Mouse (Mus musculus) hindbrain, embryonic 14.5 days (tissue): ENCODE results near the gene 1700023F06Rik. TPM values are rescaled to one million over a fixed set of nuclear protein-coding genes. Genes with fewer than 3 reads are reported as not detected.

Experiments used
- ATAC-seq: fragments of 200-750 bp; cut with Nextera tagmentation; 2 replicates; pipeline ENCODE4 v1.8.0; 2017; ENCODE audit warnings: moderate number of reproducible peaks, mild to moderate bottlenecking, moderate TSS enrichment, moderate library complexity; ENCODE audit not compliant: low FRiP score
- DNase-seq: peaks from one replicate; pipeline ENCODE4 v3.0.0-alpha.2; 2015; ENCODE audit warnings: low spot score
- H3K27ac ChIP-seq: fragments of 300-500 bp; sonication (generic); 2 replicates; pipeline ENCODE4 v1.5.1; 2014; ENCODE audit warnings: mild to moderate bottlenecking, moderate library complexity
- H3K27me3 ChIP-seq: fragments of 300-500 bp; sonication (generic); 2 replicates; pipeline ENCODE4 v1.6.1; 2014; ENCODE audit warnings: mild to moderate bottlenecking, low read length, mixed read lengths; ENCODE audit not compliant: control insufficient read depth, insufficient read depth
- H3K36me3 ChIP-seq: fragments of 300-500 bp; sonication (generic); replicated peaks from 2 replicates; pipeline ENCODE4 v1.6.1; 2014; ENCODE audit not compliant: control insufficient read depth, insufficient read depth
- H3K4me1 ChIP-seq: fragments of 300-500 bp; sonication (generic); replicated peaks from 2 replicates; pipeline ENCODE4 v1.6.1; 2014; ENCODE audit warnings: antibody characterized with exemption, low read length, mixed read lengths; ENCODE audit not compliant: control insufficient read depth, insufficient read depth
- H3K4me2 ChIP-seq: fragments of 300-500 bp; sonication (generic); replicated peaks from 2 replicates; pipeline ENCODE4 v1.6.1; 2014; ENCODE audit warnings: mild to moderate bottlenecking, moderate library complexity
- H3K4me3 ChIP-seq: fragments of 300-500 bp; sonication (generic); replicated peaks from 2 replicates; pipeline ENCODE4 v1.5.1; 2014; ENCODE audit warnings: mild to moderate bottlenecking, low read length
- H3K9ac ChIP-seq: fragments of 300-500 bp; sonication (generic); 2 replicates; pipeline ENCODE4 v1.6.1; 2014
- H3K9me3 ChIP-seq: fragments of 300-500 bp; sonication (generic); 2 replicates; pipeline ENCODE4 v1.6.1; 2016; ENCODE audit warnings: low read length; ENCODE audit not compliant: control insufficient read depth
- WGBS: fragments of 180-500 bp; shearing (Covaris S2); extraction: QIAGEN DNeasy Blood & Tissue Kit; methylation state at CpG from one replicate; pipeline ENCODE4 v1.1.7; 2014; 5-methylcytosine and 5-hydroxymethylcytosine counted together
- polyA plus RNA-seq: library from polyadenylated mRNA; unstranded; fragments of >200 nt; fragmentation: Nextera tagmentation; extraction: Ambion mirVana; gene quantifications from 2 replicates; pipeline ENCODE4 v1.2.1, GENCODE M21; 2014

1700023F06Rik gene
- polyA plus RNA-seq, 1 experiment from 2014 or later, result 1.9 TPM

GRCm38 (mm10) chr11:103164391-103164790, 44.0 kb downstream of the 1700023F06Rik start:
- Histone ChIP-seq H3K4me2 (no peak overlapping the region), H3K4me1 (0 out of 2 replicates have a peak, but pooled peaks cover 4% of the 10 kb centered on the region), H3K27me3 (peaks cover under 1% of the 10 kb centered on the region; the same call in 1 of the 2 replicates), H3K36me3 (no peaks in the 10 kb centered on the region), H3K27ac (no peak overlapping the region), H3K4me3 (no peak overlapping the region), H3K9ac (no peak overlapping the region), H3K9me3 (no peaks in the 10 kb centered on the region)
- ATAC-seq (no peak), DNase-seq (no peak)
- 39% methylated on average over 10 of the region's 10 CpGs for WGBS

DNA sequence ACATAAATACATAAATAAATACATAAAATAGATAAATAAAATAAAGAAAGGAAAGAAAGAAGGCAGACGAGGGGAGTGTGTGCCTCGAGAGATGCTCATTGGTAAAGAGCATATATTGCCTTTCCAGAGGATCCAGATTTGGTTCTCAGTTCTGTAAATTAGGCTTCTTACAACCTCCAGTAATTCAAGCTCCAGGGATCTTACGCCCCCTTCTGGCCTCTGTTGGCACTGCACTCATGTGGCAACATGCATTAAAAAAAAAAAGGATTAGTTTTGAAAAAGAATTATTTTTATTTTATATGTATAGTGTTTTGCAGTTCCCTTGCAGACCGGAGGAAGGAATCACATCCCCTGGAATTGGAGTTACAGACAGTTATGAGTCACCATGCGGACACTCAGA, 46.2 kb downstream of the 1700023F06Rik start:
- H3K9ac ChIP-seq, result no peak overlapping the region
- ATAC-seq (no peak), DNase-seq (no peak)
- H3K36me3 ChIP-seq, result no peaks in the 10 kb centered on the region
- H3K9me3 ChIP-seq, result no peaks in the 10 kb centered on the region
- H3K27ac ChIP-seq, result no peak overlapping the region
- H3K27me3 ChIP-seq, result no peaks in the 10 kb centered on the region
- H3K4me1 ChIP-seq, result no peaks in the 10 kb centered on the region; the same call in 1 of the 2 replicates
- no peak overlapping the region for H3K4me3 ChIP-seq
- H3K4me2 ChIP-seq, result no peak overlapping the region
- WGBS, result 93% methylated on average over 5 of the region's 5 CpGs

DNA sequence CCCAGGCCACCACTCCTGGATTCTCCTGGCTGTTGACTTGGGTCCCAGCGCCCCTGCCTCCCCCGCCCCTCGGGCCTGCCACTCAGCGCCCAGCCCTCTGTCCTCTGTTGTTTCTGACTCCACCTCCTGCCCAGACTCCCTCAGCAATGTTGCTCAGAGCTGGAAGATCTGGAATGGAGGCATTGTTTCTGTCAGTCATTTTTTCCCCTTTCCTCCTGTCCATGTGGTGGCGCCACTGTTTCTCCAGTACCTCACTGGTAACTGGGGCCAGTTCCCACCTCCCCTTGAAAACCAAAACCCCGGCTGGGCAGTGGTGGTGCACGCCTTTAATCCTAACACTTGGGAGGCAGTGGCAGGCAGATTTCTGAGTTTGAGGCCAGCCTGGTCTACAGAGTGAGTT, 46.9 kb downstream of the 1700023F06Rik start:
- WGBS, result 77% methylated on average over 7 of the region's 7 CpGs
- no peaks in the 10 kb centered on the region for H3K27me3 ChIP-seq

GRCm38 (mm10) chr11:103160738-103161137, 47.6 kb downstream of the 1700023F06Rik start:
- Histone ChIP-seq H3K4me3 (no peak overlapping the region), H3K9ac (no peak overlapping the region), H3K36me3 (no peaks in the 10 kb centered on the region), H3K27me3 (no peaks in the 10 kb centered on the region), H3K27ac (no peak overlapping the region), H3K4me2 (no peak overlapping the region), H3K9me3 (no peaks in the 10 kb centered on the region), H3K4me1 (no peaks in the 10 kb centered on the region; the same call in 1 of the 2 replicates)
- DNase-seq, result no peak
- no peak for ATAC-seq
- WGBS, result 90% methylated on average over 11 of the region's 11 CpGs

More for the DNA sequence above, 46.9 kb downstream of the 1700023F06Rik start:
- ATAC-seq (no peak), DNase-seq (no peak)
- no peak overlapping the region for H3K27ac ChIP-seq
- no peak overlapping the region for H3K4me2 ChIP-seq
- no peaks in the 10 kb centered on the region for H3K36me3 ChIP-seq
- H3K4me3 ChIP-seq, result no peak overlapping the region
- no peaks in the 10 kb centered on the region for H3K9me3 ChIP-seq
- H3K4me1 ChIP-seq, result no peaks in the 10 kb centered on the region; the same call in 1 of the 2 replicates
- H3K9ac ChIP-seq, result no peak overlapping the region

- no peaks in the 10 kb centered on the region for H3K9me3 ChIP-seq
- peak overlapping the region; percentile 45 for H3K4me2 ChIP-seq
- no peaks in the 10 kb centered on the region; the same call in 1 of the 2 replicates for H3K4me1 ChIP-seq
- H3K36me3 ChIP-seq, result no peaks in the 10 kb centered on the region
- WGBS, result 1% methylated on average over 25 of the region's 25 CpGs
- ATAC-seq (peak; percentile 89), DNase-seq (peak; percentile 86)
- H3K27ac ChIP-seq, result no peak overlapping the region
- H3K9ac ChIP-seq, result 0 out of 2 replicates have a peak overlapping the region, but pooled peaks have one; percentile 28
- H3K27me3 ChIP-seq, result no peaks in the 10 kb centered on the region
- peak overlapping the region; percentile 8; the same call in 1 of the 2 replicates for H3K4me3 ChIP-seq
These were observed 49.5 kb downstream of the 1700023F06Rik start for GRCm38 (mm10) chr11:103158621-103159478.

DNA sequence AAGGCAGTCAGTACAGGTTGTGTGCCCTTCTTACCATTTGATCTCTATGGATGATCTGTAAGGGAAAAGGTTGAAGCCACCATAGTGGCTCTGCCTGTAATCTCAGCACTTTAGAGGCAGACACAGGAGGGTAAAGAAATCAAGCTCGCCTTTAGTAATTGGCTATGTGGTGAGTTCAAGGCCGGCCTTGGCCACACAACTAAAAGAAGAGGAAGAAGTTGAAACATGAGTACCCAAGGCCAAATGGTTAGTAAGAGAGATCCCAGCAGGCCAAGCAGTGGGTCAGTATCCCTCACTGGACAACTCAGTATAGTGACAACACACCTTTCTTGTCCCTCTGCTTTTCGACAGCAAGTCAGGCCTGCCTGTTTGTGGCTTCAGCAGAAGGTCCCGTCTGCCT, 58.6 kb downstream of the 1700023F06Rik start:
- WGBS, result 98% methylated on average over 4 of the region's 4 CpGs
- H3K4me1 ChIP-seq, result 0 out of 2 replicates have a peak, but pooled peaks cover 1% of the 10 kb centered on the region
- H3K4me2 ChIP-seq, result no peak overlapping the region
- H3K27me3 ChIP-seq, result no peaks in the 10 kb centered on the region
- DNase-seq, result no peak
- no peak overlapping the region for H3K27ac ChIP-seq
- no peaks in the 10 kb centered on the region for H3K9me3 ChIP-seq
- no peak overlapping the region for H3K4me3 ChIP-seq
- no peak overlapping the region for H3K9ac ChIP-seq
- no peaks in the 10 kb centered on the region for H3K36me3 ChIP-seq
- ATAC-seq, result no peak

Other genes starting within 250 kb of the 1700023F06Rik start
- 31.8 and 34.3 TPM in 2 replicates for gene Nmt1, start 180.4 kb downstream of the 1700023F06Rik start, polyA plus RNA-seq
- 161 and 166 TPM in 2 replicates for gene Dcakd, start 180.2 kb downstream of the 1700023F06Rik start, polyA plus RNA-seq
- gene Plcd3, start 106.9 kb downstream of the 1700023F06Rik start, polyA plus RNA-seq, result 1.7 and 1.9 TPM in 2 replicates
- 8.3 and 10.6 TPM in 2 replicates for gene Acbd4, start 106.9 kb downstream of the 1700023F06Rik start, polyA plus RNA-seq
- 5.3 and 5.6 TPM in 2 replicates for gene Hexim1, start 92.3 kb downstream of the 1700023F06Rik start, polyA plus RNA-seq
- gene Hexim2, start 76.1 kb downstream of the 1700023F06Rik start, polyA plus RNA-seq, result 20.9 and 24.2 TPM in 2 replicates
- gene Fmnl1, start 37.5 kb downstream of the 1700023F06Rik start, polyA plus RNA-seq, result 6.1 and 8.0 TPM in 2 replicates
- 0.29 and 0.31 TPM in 2 replicates for gene Spata32, start 9.9 kb upstream of the 1700023F06Rik start, polyA plus RNA-seq
- 2.9 and 4.0 TPM in 2 replicates for gene Map3k14, start 58.9 kb upstream of the 1700023F06Rik start, polyA plus RNA-seq
- gene Arhgap27, start 155.1 kb upstream of the 1700023F06Rik start, polyA plus RNA-seq, result 3.9 and 5.4 TPM in 2 replicates
- gene Plekhm1, start 204.1 kb upstream of the 1700023F06Rik start, polyA plus RNA-seq, result 9.2 and 10.3 TPM in 2 replicates